Mouse (Mus musculus) lung, embryonic 16.5 days (tissue): ENCODE results near the gene Etfdh. TPM values are rescaled to one million over a fixed set of nuclear protein-coding genes. Genes with fewer than 3 reads are reported as not detected.

Experiments used
- ATAC-seq: fragments of 200-750 bp; cut with Nextera tagmentation; 2 replicates; pipeline ENCODE4 v1.8.0; 2017; ENCODE audit warnings: low read depth, mild to moderate bottlenecking, moderate library complexity
- H3K27ac ChIP-seq: fragments of 300-500 bp; sonication (generic); 2 replicates; pipeline ENCODE4 v1.5.1; 2014; ENCODE audit warnings: mild to moderate bottlenecking, control low read depth, low read length
- H3K27me3 ChIP-seq: fragments of 300-500 bp; sonication (generic); 2 replicates; pipeline ENCODE4 v1.6.1; 2014; ENCODE audit warnings: low read depth, low read length, mixed read lengths; ENCODE audit not compliant: control insufficient read depth, insufficient read depth
- H3K36me3 ChIP-seq: fragments of 300-500 bp; sonication (generic); 2 replicates; pipeline ENCODE4 v1.6.1; 2014; ENCODE audit warnings: low read length; ENCODE audit not compliant: control insufficient read depth, insufficient read depth
- H3K4me1 ChIP-seq: fragments of 300-500 bp; sonication (generic); replicated peaks from 2 replicates; pipeline ENCODE4 v1.6.1; 2014; ENCODE audit warnings: low read length, mixed read lengths; ENCODE audit not compliant: control insufficient read depth, insufficient read depth
- H3K4me2 ChIP-seq: fragments of 300-500 bp; sonication (generic); 2 replicates; pipeline ENCODE4 v1.6.1; 2014; ENCODE audit warnings: low read depth, low read length, control low read depth
- H3K4me3 ChIP-seq: fragments of 300-500 bp; sonication (generic); 2 replicates; pipeline ENCODE4 v1.5.1; 2014; ENCODE audit warnings: mild to moderate bottlenecking, low read length, control low read depth
- H3K9ac ChIP-seq: fragments of 300-500 bp; sonication (generic); 2 replicates; pipeline ENCODE4 v1.6.1; 2014; ENCODE audit warnings: low read length, control low read depth
- H3K9me3 ChIP-seq: fragments of 300-500 bp; sonication (generic); 2 replicates; pipeline ENCODE4 v1.6.1; 2016; ENCODE audit warnings: low read length; ENCODE audit not compliant: control insufficient read depth
- WGBS: fragments of 180-500 bp; shearing (Covaris S2); extraction: QIAGEN DNeasy Blood & Tissue Kit; methylation state at CpG from one replicate; pipeline ENCODE4 v1.1.7; 2014; 5-methylcytosine and 5-hydroxymethylcytosine counted together
- polyA plus RNA-seq: library from polyadenylated mRNA; unstranded; fragments of >200 nt; fragmentation: Nextera tagmentation; extraction: Ambion mirVana; gene quantifications from 2 replicates; pipeline ENCODE4 v1.2.1, GENCODE M21; 2015

Etfdh gene
- polyA plus RNA-seq, 1 experiment from 2014 or later: 56.3 TPM

DNA sequence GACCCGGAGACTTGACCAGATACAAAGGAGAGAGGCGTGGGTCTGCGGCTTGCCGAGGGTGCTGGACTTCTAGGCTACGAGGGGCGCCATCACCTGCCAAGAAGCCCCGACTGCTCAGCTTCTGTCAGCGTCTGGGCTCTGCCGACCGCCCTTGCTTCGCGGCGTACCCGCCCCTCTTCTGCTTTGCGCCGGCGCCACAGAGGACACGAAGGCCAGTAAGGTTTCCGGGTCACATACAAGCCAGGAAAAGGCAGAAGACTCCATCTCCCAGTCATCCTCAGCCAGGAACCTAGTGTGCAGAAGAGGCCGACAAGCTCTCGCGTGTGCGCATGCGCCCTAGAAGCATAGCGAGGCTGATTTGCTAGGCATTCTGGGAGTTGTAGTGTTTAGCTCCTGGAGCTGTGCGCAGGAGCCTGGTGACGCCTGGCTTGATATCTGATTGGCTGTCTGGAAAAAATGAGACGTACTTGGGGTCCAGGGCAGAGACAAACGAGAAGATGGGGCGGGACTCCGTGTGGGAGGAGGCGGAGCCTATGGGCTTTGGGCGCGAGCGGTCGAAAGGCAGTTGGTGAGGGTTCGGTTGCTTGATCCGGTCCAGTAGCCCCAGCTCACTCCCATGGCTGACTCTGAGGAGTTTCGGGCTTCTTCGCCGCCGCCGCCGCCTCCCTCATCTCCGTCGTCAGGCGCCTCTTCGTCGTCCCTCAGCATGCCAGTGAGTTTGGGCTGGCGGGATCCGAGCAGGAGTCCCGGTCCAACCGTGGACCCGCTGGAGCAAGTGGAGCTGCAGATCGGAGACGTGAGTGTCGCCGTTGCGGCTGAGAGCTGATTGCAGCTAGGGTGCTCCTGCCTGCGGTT is 512 bp downstream of the Etfdh start, which contains the start of gene 4930579G24Rik:
Gene 4930579G24Rik (plus strand): TSS at position 519 of the 855 bp plus-strand sequence.
- peaks cover 5% of the 10 kb centered on the region; the same call in 1 of the 2 replicates for H3K4me1 ChIP-seq
- H3K4me2 ChIP-seq: peak within 1 kb of the TSS; percentile 72
- H3K9me3 ChIP-seq: no peaks in the 10 kb centered on the region; the same call in 1 of the 2 replicates
- H3K9ac ChIP-seq: peak within 1 kb of the TSS; percentile 76
- H3K36me3 ChIP-seq: peaks cover 22% of the 10 kb centered on the region
- H3K4me3 ChIP-seq: peak within 1 kb of the TSS; percentile 79
- no peaks in the 10 kb centered on the region for H3K27me3 ChIP-seq
- under 1% methylated on average over 59 of the region's 60 CpGs for WGBS
- H3K27ac ChIP-seq: peak within 1 kb of the TSS; percentile 84
- peak; percentile 99 for ATAC-seq

DNA sequence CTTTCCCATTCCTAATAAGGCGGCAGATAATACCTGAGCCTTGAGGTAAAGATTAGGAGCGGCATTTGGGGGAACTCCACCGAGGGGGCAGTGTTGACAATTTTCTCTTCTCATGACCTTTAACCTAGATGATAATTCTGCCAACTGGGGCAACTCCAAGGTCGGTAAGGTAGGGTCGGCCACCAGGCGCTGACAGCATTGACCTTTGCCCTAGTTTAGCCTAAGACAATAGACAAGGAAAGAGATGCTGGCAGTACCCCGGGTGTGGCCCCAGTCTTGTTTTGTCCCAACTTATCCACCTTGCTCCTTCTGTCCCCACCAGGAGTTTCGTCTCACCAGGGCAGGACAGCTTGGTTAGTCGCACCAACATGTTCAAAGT is 1.1 kb downstream of the Etfdh start:
- Histone ChIP-seq H3K4me1 (peaks cover 5% of the 10 kb centered on the region; the same call in 1 of the 2 replicates), H3K9ac (peak overlapping the region; percentile 66), H3K27me3 (no peaks in the 10 kb centered on the region), H3K36me3 (peaks cover 16% of the 10 kb centered on the region), H3K4me2 (peak overlapping the region; percentile 59), H3K4me3 (peak overlapping the region; percentile 79), H3K27ac (peak overlapping the region; percentile 67), H3K9me3 (no peaks in the 10 kb centered on the region)
- WGBS: 1% methylated on average over 9 of the region's 9 CpGs
- ATAC-seq: no peak

DNA sequence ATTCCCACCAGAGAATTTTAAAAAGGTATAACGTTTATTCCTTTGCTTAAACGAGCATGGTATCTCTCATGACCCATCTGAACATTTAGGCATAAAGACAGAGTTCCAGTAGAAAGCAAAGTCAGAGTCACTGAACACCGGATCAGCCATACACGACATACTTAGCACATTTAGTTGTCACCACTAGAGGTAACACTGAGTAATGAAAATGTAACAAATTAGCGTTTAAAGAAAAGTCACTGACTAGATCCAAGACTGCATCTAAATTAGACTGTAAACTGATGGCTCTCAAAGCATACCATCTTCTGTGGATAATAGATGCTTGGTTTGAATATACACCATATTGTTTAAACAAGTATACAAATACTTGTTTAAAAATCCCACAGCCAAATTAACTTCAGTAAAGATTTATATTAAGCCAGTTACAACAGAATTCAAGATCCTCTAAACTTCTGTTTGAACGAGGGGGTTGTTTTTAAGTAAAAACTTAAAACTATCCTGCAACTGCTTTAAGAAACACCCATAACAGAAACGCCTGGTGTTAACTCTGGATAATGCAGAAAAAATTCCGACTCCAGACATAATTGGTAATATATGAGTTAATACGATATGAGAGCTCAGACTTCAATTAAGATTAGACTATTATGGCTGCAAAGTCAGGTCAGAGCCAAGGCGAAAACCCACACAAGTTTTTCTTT is 1.7 kb downstream of the Etfdh start:
- WGBS: 18% methylated on average over 10 of the region's 10 CpGs
- ATAC-seq: no peak

DNA sequence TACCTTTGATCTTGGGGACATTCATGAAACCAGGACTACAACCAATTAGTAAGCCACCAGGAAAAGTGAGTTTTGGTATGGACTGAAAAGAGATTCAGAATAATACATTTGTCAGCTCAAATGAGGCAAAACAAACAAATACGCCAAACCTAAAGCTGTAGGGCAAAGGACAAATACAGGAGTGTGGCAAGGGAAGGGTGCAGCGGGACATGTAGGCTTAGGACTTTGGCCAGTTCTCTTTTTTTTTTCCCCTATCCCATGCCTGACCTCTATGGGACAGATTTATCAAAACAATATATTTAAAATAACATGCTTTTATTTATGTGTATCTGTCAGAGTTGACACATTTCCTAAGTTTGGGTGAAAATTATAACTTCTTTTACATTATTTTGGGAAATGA is 19.4 kb downstream of the Etfdh start:
- Histone ChIP-seq H3K4me1 (no peaks in the 10 kb centered on the region), H3K27me3 (no peaks in the 10 kb centered on the region), H3K9me3 (no peaks in the 10 kb centered on the region), H3K4me2 (no peak overlapping the region), H3K4me3 (no peak overlapping the region), H3K27ac (no peak overlapping the region), H3K36me3 (peaks cover 27% of the 10 kb centered on the region), H3K9ac (no peak overlapping the region)
- WGBS: 83% methylated on average over 2 of the region's 2 CpGs
- ATAC-seq: no peak

More for the DNA sequence above, 1.7 kb downstream of the Etfdh start:
- H3K9ac ChIP-seq: peak overlapping the region; percentile 66
- H3K4me3 ChIP-seq: peak overlapping the region; percentile 79
- peaks cover 5% of the 10 kb centered on the region; the same call in 1 of the 2 replicates for H3K4me1 ChIP-seq
- H3K4me2 ChIP-seq: peak overlapping the region; percentile 59
- H3K9me3 ChIP-seq: no peaks in the 10 kb centered on the region
- peaks cover 11% of the 10 kb centered on the region for H3K36me3 ChIP-seq
- no peaks in the 10 kb centered on the region for H3K27me3 ChIP-seq
- H3K27ac ChIP-seq: no peak overlapping the region

DNA sequence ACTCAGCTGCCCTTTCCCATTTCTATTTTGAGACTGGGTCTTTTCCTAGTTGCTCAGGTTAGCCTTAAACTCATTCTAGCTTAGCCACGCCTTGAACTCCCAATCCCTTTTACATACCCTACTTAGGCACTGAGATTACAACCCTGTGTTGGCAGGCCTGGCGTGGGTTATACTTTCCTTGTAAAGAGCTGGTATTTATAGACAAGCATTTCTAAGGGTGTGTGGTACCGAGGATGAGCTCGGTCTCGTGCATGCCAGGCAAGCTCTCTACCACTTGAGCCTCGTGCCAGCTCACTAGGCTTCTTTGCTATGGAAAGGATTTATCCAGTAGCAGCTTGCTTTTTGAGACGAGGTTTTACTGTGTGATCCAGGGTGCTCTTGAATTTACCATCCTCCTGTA is 33.8 kb downstream of the Etfdh start:
- H3K27me3 ChIP-seq: no peaks in the 10 kb centered on the region
- H3K4me1 ChIP-seq: peaks cover 10% of the 10 kb centered on the region
- no peak overlapping the region for H3K9ac ChIP-seq
- H3K9me3 ChIP-seq: no peaks in the 10 kb centered on the region
- WGBS: 90% methylated on average over 7 of the region's 7 CpGs
- no peak for ATAC-seq
- no peak overlapping the region for H3K4me3 ChIP-seq
- no peak overlapping the region for H3K27ac ChIP-seq
- no peak overlapping the region for H3K4me2 ChIP-seq
- peaks cover 35% of the 10 kb centered on the region for H3K36me3 ChIP-seq

DNA sequence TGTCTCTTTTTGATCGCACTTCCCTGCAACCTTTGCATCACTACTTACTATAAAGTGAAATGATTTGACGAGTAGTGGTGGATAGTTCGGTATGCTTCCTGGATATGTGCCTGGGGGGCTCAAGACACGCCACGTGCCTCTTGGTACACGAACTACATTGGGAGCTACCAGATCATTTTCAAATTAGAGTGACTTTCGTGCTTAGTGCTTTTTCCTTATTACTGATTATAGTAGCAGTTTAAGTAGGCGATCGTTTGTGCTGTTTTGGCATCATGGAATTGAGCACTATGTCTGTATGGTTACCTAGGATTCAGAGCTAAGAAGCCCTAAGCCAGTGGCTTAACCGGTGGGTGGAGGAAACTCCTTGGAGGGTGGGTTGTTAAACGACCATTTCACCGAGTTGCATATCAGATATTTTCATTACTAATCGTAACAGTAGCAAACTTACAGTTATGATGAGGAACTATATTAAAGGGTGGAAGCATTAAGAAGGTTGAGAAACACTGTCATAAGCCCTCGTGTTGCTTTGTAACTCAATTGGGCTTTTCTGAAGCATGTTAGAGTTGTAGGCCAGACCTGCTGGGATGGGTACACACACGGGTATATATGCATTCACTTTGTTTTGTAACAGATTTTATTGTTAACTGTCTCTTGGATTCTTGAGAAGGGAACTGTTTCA is 37.4 kb downstream of the Etfdh start:
- Histone ChIP-seq H3K4me1 (peaks cover 10% of the 10 kb centered on the region), H3K9ac (peak overlapping the region; percentile 93), H3K27me3 (no peaks in the 10 kb centered on the region), H3K4me3 (peak overlapping the region; percentile 91), H3K9me3 (no peaks in the 10 kb centered on the region), H3K27ac (peak overlapping the region; percentile 89), H3K36me3 (peaks cover 15% of the 10 kb centered on the region), H3K4me2 (peak overlapping the region; percentile 86)
- peak; percentile 26 for ATAC-seq
- WGBS: 1% methylated on average over 15 of the region's 15 CpGs

DNA sequence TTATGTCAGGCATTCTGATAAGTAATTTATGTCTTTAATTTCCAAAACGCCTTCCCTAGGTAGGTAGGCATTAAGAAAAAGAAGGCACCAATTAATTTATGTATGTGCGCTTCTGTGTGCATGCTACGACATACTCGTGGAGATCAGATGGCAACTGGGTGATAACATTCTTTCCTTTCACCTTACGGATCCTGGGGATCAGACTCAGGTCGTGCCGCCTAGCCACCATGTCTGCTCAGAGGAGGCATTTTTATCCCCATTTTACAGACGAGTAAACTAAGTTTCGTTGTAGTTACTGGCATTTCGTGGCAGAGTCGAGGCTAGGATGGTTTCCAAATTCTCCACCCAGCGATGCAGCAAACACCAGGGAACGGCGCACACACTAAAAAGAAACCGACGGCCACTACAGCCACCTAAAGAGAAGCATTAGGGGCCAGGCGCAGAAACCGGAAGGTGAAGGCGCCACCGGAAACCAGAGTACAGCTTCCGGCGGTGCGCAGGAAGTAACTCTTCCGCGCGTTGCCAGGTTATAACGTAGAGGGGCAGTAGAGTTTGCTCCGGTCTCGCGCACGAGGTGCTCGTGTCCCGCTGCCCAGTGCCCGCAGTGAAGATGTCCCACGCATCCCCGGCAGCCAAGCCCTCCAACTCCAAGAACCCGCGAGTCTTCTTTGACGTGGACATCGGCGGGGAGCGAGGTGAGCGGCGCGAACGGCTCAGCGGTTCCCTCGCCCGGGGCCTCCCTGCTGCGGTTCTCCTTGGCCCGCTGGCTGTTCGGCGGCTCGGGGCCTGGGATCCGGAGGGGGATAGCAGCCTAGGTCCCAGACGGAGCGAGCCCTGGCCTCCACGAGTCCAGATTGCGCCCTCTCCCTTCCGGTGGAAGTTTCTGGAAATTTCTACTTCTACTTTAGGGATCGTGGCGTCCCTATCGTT is 38.2 kb downstream of the Etfdh start, which contains the start of gene Ppid:
Gene Ppid (plus strand): TSS at position 480 of the 930 bp plus-strand sequence.
- H3K4me3 ChIP-seq: peak within 1 kb of the TSS; percentile 91
- H3K27me3 ChIP-seq: no peaks in the 10 kb centered on the region
- H3K9ac ChIP-seq: peak within 1 kb of the TSS; percentile 93
- H3K4me2 ChIP-seq: peak within 1 kb of the TSS; percentile 86
- ATAC-seq: peak; percentile 92
- H3K36me3 ChIP-seq: peaks cover 9% of the 10 kb centered on the region; the same call in 1 of the 2 replicates
- H3K9me3 ChIP-seq: no peaks in the 10 kb centered on the region
- peak within 1 kb of the TSS; percentile 89 for H3K27ac ChIP-seq
- H3K4me1 ChIP-seq: peaks cover 10% of the 10 kb centered on the region
- WGBS: 2% methylated on average over 63 of the region's 63 CpGs

DNA sequence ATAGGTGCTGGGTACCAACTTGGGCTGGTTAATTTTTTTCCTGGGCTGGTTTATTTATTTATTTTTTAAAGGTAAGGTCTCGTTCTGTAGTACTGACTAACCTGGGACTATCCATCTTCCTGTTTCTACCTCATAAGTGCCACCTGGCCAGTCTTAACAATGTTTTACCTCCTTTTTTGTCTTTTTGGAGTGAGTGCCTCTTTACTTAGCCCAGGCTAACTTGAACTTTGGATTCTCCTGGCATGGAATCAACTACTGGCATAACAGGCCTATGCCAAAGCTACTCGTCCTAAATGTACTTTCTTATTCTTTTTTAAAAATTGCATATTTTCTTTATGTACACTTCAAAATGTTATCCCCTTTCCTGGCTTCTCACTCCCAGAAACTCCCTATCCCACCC is 39.6 kb downstream of the Etfdh start:
- ATAC-seq: no peak
- Histone ChIP-seq H3K4me3 (no peak overlapping the region), H3K27me3 (no peaks in the 10 kb centered on the region), H3K4me2 (no peak overlapping the region), H3K36me3 (no peaks in the 10 kb centered on the region; the same call in 1 of the 2 replicates), H3K9ac (no peak overlapping the region), H3K4me1 (peaks cover 10% of the 10 kb centered on the region), H3K9me3 (no peaks in the 10 kb centered on the region), H3K27ac (no peak overlapping the region)
- 66% methylated on average over 2 of the region's 2 CpGs for WGBS
